Mouse (Mus musculus) neural tube, embryonic 14.5 days (tissue): ENCODE data around the gene Frmd4a. TPM values are rescaled to one million over a fixed set of nuclear protein-coding genes. Genes with fewer than 3 reads are reported as not detected.

ENCODE experiments used
- ATAC-seq: fragments of 200-750 bp; cut with Nextera tagmentation; 2 replicates; pipeline ENCODE4 v1.8.0; 2017; ENCODE audit warnings: low read depth, mild to moderate bottlenecking, moderate TSS enrichment, moderate library complexity
- H3K27ac ChIP-seq: fragments of 300-500 bp; sonication (generic); 2 replicates; pipeline ENCODE4 v1.5.1; 2014; ENCODE audit warnings: low read depth, mild to moderate bottlenecking, control low read depth, low read length, moderate library complexity, mixed read lengths
- H3K27me3 ChIP-seq: fragments of 300-500 bp; sonication (generic); 2 replicates; pipeline ENCODE4 v1.6.1; 2014; ENCODE audit warnings: low read length; ENCODE audit not compliant: control insufficient read depth, insufficient read depth
- H3K36me3 ChIP-seq: fragments of 300-500 bp; sonication (generic); 2 replicates; pipeline ENCODE4 v1.6.1; 2014; ENCODE audit warnings: low read length, mixed read lengths; ENCODE audit not compliant: control insufficient read depth, insufficient read depth
- H3K4me1 ChIP-seq: fragments of 300-500 bp; sonication (generic); 2 replicates; pipeline ENCODE4 v1.6.1; 2014; ENCODE audit warnings: low read length; ENCODE audit not compliant: control insufficient read depth, insufficient read depth
- H3K4me2 ChIP-seq: fragments of 300-500 bp; sonication (generic); 2 replicates; pipeline ENCODE4 v1.6.1; 2014; ENCODE audit warnings: mild to moderate bottlenecking, low read depth, low read length, control low read depth
- H3K4me3 ChIP-seq: fragments of 300-500 bp; sonication (generic); 2 replicates; pipeline ENCODE4 v1.5.1; 2014; ENCODE audit warnings: low read depth, low read length, control low read depth, mixed read lengths
- H3K9ac ChIP-seq: fragments of 300-500 bp; sonication (generic); replicated peaks from 2 replicates; pipeline ENCODE4 v1.6.1; 2014; ENCODE audit warnings: low read depth, mild to moderate bottlenecking, control low read depth, low read length, mixed read lengths
- H3K9me3 ChIP-seq: fragments of 300-500 bp; sonication (generic); 2 replicates; pipeline ENCODE4 v1.6.1; 2016; ENCODE audit warnings: low read length; ENCODE audit not compliant: control insufficient read depth
- WGBS: fragments of 180-500 bp; shearing (Covaris S2); extraction: QIAGEN DNeasy Blood & Tissue Kit; methylation state at CpG from one replicate; pipeline ENCODE4 v1.1.7; 2014; 5-methylcytosine and 5-hydroxymethylcytosine counted together
- polyA plus RNA-seq: library from polyadenylated mRNA; unstranded; fragments of >200 nt; fragmentation: Nextera tagmentation; extraction: Ambion mirVana; gene quantifications from 2 replicates; pipeline ENCODE4 v1.2.1, GENCODE M21; 2014

Gene Frmd4a
- polyA plus RNA-seq: 63.0 and 67.4 TPM in 2 replicates

DNA sequence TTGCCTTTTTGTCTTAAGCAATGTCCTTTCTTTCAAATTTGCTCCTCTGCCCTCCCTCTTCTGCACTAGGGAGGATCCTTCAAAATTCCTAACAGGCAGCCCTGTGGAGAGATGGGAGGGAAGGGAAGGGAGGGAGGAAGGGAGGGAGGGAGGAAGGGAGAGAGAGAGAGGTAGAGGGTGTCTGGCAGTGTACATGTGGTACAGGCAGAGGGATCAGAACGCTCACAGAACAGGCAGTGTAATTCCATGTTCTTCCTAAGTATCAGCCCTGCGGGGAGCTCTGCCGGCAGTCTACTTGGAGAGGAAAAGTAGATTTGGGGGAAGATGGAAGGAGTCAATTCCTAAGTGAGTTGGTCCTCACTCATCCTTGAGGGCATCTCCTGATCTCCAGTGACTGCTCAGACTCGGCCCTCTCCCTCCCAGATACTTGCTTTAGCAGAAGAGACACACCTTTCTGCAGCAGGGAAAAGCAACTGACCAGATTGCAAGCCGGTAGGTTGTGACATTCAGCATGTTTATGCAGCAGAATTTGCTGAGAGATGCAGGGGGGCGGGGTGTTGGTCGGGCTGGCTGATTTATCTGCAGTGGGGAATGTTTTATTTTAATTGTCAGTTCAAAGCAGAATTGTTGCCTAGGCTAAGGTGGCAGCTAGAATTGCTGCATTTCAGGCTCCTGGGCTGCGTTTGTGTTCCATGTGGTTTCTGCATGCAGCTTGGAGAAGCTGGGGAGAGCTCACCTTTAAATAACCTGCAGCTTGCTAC, at the start of gene Frmd4a:
Gene Frmd4a, plus strand, starts transcription at position 190 of the 761 bp plus-strand sequence.
- Histone ChIP-seq H3K9ac (peak within 1 kb of the TSS; percentile 1; the same call in 1 of the 2 replicates), H3K9me3 (no peaks in the 10 kb centered on the region), H3K4me3 (peak within 1 kb of the TSS; percentile 18; the same call in 1 of the 2 replicates), H3K4me2 (peak within 1 kb of the TSS; percentile 37), H3K36me3 (no peaks in the 10 kb centered on the region), H3K4me1 (peaks cover 11% of the 10 kb centered on the region), H3K27ac (peak within 1 kb of the TSS; percentile 61), H3K27me3 (no peaks in the 10 kb centered on the region)
- WGBS: 39% methylated on average over 8 of the region's 8 CpGs
- peak; percentile 54 for ATAC-seq

DNA sequence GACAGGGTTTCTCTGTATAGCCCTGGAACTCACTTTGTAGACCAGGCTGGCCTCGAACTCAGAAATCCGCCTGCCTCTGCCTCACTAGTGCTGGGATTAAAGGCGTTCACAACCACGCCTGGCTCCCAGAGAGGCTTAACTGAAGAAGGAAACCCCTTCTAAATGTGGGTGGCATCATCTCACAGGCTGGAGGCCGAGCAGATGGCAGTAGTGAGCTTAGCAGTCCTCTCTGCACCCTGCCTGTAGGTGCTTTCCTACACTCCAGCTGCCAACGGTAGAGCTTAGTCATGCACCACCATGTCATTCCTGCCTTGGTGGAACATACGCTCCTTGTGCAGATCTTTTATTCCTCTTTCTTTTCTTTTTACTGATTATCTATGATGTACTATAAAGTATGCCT, 28.6 kb upstream of the Frmd4a start:
- H3K36me3 ChIP-seq: no peaks in the 10 kb centered on the region
- H3K9me3 ChIP-seq: no peaks in the 10 kb centered on the region
- WGBS: 88% methylated on average over 7 of the region's 7 CpGs

DNA sequence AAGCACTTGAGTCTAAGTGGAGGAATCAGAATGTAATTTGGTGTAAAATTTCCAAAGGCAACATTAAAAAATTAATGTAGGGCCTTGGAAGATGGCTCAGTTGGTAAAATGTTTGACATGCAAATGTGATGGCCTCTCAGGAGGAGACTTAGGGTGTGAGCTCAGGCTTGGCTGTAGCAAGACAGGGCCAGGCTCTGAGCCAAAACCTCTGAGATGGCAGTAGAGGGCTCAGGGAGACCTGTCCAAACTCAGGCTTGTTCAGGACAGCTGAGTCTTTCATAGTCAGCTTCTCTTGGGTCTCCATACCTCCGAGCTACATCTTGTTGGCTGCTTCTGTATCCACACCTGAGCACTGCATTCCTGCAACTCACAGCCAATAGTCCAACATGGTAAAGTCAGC, 27.1 kb upstream of the Frmd4a start:
- ATAC-seq: no peak
- Histone ChIP-seq H3K27me3 (no peaks in the 10 kb centered on the region), H3K4me3 (no peak overlapping the region), H3K36me3 (no peaks in the 10 kb centered on the region), H3K4me1 (no peaks in the 10 kb centered on the region), H3K9me3 (no peaks in the 10 kb centered on the region), H3K27ac (no peak overlapping the region), H3K9ac (no peak overlapping the region), H3K4me2 (no peak overlapping the region)
- 100% methylated on average over 1 of the region's 1 CpGs for WGBS

More for the DNA sequence above, 28.6 kb upstream of the Frmd4a start:
- no peak for ATAC-seq
- Histone ChIP-seq H3K4me2 (no peak overlapping the region), H3K4me3 (no peak overlapping the region), H3K4me1 (no peaks in the 10 kb centered on the region), H3K27ac (no peak overlapping the region), H3K9ac (no peak overlapping the region), H3K27me3 (no peaks in the 10 kb centered on the region)

DNA sequence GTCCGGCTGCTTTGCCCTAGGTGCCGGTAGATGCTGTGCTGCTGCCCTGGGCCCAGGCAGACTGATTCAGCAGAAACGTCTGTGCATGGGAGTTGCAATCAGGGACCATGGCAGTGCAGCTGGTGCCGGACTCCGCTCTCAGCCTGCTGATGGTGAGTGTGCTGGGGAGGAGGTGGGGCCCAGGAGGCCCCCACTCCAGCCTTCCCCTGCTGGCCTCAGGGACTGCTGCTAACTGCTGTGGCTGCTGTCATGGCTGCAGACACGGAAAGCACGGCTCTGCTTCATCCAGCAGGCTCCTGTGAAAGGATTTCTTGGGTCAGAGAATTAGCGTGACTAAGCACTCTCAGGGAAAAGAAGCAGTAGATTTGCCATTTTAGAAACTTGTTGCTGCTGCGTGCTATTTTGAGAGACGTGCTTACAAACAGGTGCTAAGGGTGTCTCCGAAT, 937 bp downstream of the Frmd4a start:
- Histone ChIP-seq H3K4me3 (peak overlapping the region; percentile 18; the same call in 1 of the 2 replicates), H3K4me1 (peaks cover 11% of the 10 kb centered on the region), H3K4me2 (peak overlapping the region; percentile 37), H3K9me3 (no peaks in the 10 kb centered on the region), H3K9ac (peak overlapping the region; percentile 1; the same call in 1 of the 2 replicates), H3K27ac (peak overlapping the region; percentile 61), H3K36me3 (no peaks in the 10 kb centered on the region), H3K27me3 (no peaks in the 10 kb centered on the region)
- peak; percentile 83 for ATAC-seq
- WGBS: 23% methylated on average over 11 of the region's 11 CpGs

DNA sequence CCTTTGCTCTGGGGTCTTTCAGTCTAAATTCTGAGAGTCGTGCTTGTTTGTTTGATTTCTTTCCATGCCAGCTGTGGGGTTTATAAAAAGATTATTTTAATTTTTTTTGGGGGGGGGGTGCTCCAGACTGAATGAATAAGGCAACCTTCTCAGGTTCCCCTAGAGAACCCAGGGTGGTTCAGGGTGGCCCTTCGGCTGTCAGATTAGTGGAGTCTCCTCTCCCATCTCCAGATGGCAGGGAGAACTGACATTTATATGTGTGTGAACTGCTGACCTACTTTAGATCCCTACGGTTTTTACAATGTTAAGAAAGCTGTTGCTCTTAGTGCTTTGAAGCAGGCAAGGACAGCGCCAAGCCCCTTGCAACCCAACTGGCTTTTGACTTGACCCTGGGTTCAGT, 1.4 kb downstream of the Frmd4a start:
- peak overlapping the region; percentile 1; the same call in 1 of the 2 replicates for H3K9ac ChIP-seq
- H3K27ac ChIP-seq: no peak overlapping the region; the same call in 1 of the 2 replicates
- H3K4me2 ChIP-seq: peak overlapping the region; percentile 37; the same call in 1 of the 2 replicates
- peaks cover 11% of the 10 kb centered on the region for H3K4me1 ChIP-seq
- ATAC-seq: 0 out of 2 replicates have a peak, but pooled peaks have one; percentile 2
- H3K4me3 ChIP-seq: no peak overlapping the region
- H3K27me3 ChIP-seq: no peaks in the 10 kb centered on the region
- WGBS: 49% methylated on average over 4 of the region's 4 CpGs
- no peaks in the 10 kb centered on the region for H3K9me3 ChIP-seq
- no peaks in the 10 kb centered on the region for H3K36me3 ChIP-seq

DNA sequence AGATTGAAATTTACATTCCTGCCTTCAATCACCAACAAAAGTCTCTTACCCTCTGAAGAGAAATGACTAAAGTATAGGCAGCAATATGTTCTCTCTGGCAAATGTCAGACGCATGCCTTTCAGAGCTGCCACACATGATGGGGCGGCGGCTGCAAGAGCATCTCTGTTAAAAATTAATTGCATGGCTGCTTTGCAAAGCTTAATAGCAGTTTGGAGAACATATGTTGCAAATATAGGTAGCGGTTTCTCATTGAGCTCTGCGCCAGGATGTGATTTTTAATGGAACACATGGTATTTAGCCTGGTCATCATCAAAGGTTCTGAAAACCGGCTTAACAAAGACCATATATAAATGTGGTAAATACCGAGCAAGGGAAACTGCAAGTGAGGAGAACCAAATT, 7.4 kb downstream of the Frmd4a start:
- Histone ChIP-seq H3K27ac (no peak overlapping the region), H3K4me1 (no peaks in the 10 kb centered on the region), H3K9ac (no peak overlapping the region), H3K27me3 (no peaks in the 10 kb centered on the region), H3K4me2 (no peak overlapping the region), H3K4me3 (no peak overlapping the region), H3K36me3 (no peaks in the 10 kb centered on the region), H3K9me3 (no peaks in the 10 kb centered on the region)
- 61% methylated on average over 7 of the region's 7 CpGs for WGBS
- ATAC-seq: no peak

DNA sequence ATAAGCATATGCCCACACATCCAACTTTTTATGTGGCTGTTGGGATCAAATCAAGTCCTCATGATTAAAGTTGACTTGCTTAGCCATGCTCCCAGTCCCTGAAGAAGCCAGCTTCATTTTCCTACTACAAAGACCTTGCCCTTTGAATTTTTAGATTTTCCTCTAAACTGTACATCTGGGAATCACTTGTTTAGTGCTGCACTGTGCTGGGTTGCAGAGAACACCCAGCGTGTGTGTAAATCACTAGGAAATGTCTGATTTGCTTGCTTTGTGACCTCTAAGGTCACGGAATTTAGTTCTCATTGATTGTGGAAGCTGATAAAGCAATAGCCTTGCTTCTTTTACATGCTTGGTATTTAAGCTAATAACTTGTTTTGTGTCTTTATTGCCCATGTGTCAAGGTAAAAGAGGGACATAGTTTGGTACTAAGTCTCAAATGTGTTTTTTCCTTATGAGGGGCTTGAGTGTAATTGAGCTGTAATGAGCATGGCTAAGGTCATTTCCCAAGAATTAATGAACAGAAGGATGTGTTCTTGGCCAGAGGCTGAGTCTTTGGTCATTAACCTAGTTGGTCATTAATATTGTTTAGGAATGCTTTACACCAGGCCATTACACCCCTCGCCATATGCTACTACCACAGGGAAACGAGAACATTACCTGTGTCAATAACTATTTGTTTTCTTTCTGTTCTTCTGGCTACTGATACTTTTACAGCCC, 11.7 kb downstream of the Frmd4a start:
- no peak overlapping the region for H3K4me3 ChIP-seq
- no peaks in the 10 kb centered on the region for H3K4me1 ChIP-seq
- H3K4me2 ChIP-seq: no peak overlapping the region
- no peaks in the 10 kb centered on the region for H3K9me3 ChIP-seq
- no peaks in the 10 kb centered on the region for H3K36me3 ChIP-seq
- 54% methylated on average over 4 of the region's 4 CpGs for WGBS
- no peak for ATAC-seq
- no peak overlapping the region for H3K9ac ChIP-seq
- no peaks in the 10 kb centered on the region for H3K27me3 ChIP-seq
- H3K27ac ChIP-seq: no peak overlapping the region

DNA sequence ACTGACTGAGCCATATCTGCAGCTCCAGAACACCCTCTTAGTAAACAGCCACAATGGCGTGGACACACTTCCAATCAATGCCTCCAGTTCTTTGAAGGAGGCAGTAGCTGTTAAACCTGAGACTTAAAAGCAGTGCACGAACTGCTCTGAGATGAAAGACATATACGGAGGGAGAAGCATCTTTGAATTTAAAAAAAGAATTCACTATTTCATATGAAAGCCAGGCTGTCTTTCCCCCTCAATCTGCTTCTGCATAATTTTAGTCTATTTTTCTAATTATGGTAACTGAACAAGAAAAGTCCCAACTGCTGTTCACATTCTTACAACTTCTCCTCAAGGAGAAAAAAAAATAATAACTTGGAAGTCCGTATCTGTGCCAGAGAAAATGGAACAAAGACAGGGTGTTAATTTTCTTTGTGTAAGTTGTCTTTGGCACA, 18.7 kb downstream of the Frmd4a start:
- Histone ChIP-seq H3K36me3 (no peaks in the 10 kb centered on the region), H3K9ac (no peak overlapping the region), H3K4me3 (no peak overlapping the region), H3K27me3 (no peaks in the 10 kb centered on the region), H3K4me2 (no peak overlapping the region), H3K27ac (no peak overlapping the region), H3K4me1 (no peaks in the 10 kb centered on the region), H3K9me3 (no peaks in the 10 kb centered on the region)
- WGBS: 81% methylated on average over 4 of the region's 4 CpGs
- no peak for ATAC-seq

DNA sequence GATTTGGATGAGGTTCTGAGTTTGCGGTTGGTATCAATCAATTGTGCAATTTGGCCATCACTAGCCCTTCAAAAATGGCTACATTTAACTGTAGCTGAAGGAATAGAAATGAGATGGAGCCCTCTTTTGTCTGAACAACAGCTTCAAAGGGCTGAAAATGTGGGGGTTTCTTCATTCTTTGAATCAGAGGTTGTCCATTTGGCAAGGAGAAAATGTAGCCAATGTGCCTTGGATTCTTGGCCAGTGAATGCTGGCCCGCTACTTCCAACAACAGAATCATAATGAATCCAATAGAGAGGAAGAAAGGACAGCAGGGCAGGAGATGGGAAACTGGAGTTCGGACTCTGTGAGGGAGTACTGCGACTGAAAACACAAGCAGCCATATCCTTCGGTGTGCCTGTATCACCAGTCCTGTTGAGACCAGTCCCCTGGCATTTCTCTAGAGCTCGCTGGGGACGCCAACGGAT, 19.2 kb downstream of the Frmd4a start:
- no peak overlapping the region for H3K4me3 ChIP-seq
- H3K4me2 ChIP-seq: no peak overlapping the region
- no peak for ATAC-seq
- no peaks in the 10 kb centered on the region for H3K27me3 ChIP-seq
- no peaks in the 10 kb centered on the region for H3K4me1 ChIP-seq
- no peaks in the 10 kb centered on the region for H3K9me3 ChIP-seq
- no peaks in the 10 kb centered on the region for H3K36me3 ChIP-seq
- H3K9ac ChIP-seq: no peak overlapping the region
- 89% methylated on average over 8 of the region's 8 CpGs for WGBS
- no peak overlapping the region for H3K27ac ChIP-seq
